Mouse (Mus musculus) limb, embryonic 14.5 days (tissue): ENCODE data around the gene Ncapd2. TPM values are rescaled to one million over a fixed set of nuclear protein-coding genes. Genes with fewer than 3 reads are reported as not detected.

ENCODE experiments used
- ATAC-seq: fragments of 200-750 bp; cut with Nextera tagmentation; 2 replicates; pipeline ENCODE4 v1.8.0; 2017; ENCODE audit warnings: low read depth, moderate number of reproducible peaks, moderate TSS enrichment; ENCODE audit not compliant: low FRiP score
- DNase-seq: peaks from one replicate; pipeline ENCODE4 v3.0.0-alpha.2; 2015; ENCODE audit warnings: low spot score
- H3K27ac ChIP-seq: fragments of 300-500 bp; sonication (generic); replicated peaks from 2 replicates; pipeline ENCODE4 v1.5.1; 2014; ENCODE audit warnings: low read depth, mild to moderate bottlenecking, low read length, moderate library complexity, mixed read lengths
- H3K27me3 ChIP-seq: fragments of 300-500 bp; sonication (generic); 2 replicates; pipeline ENCODE4 v1.6.1; 2014; ENCODE audit warnings: low read length, mixed read lengths; ENCODE audit not compliant: control insufficient read depth, insufficient read depth
- H3K36me3 ChIP-seq: fragments of 300-500 bp; sonication (generic); 2 replicates; pipeline ENCODE4 v1.6.1; 2014; ENCODE audit warnings: mild to moderate bottlenecking, low read length, moderate library complexity, mixed read lengths; ENCODE audit not compliant: control insufficient read depth, insufficient read depth
- H3K4me1 ChIP-seq: fragments of 300-500 bp; sonication (generic); 2 replicates; pipeline ENCODE4 v1.6.1; 2014; ENCODE audit warnings: antibody characterized with exemption, low read length, mixed read lengths; ENCODE audit not compliant: control insufficient read depth, insufficient read depth
- H3K4me2 ChIP-seq: fragments of 300-500 bp; sonication (generic); replicated peaks from 2 replicates; pipeline ENCODE4 v1.6.1; 2014; ENCODE audit warnings: low read depth, mild to moderate bottlenecking, low read length, moderate library complexity; ENCODE audit not compliant: severe bottlenecking
- H3K4me3 ChIP-seq: fragments of 300-500 bp; sonication (generic); replicated peaks from 2 replicates; pipeline ENCODE4 v1.5.1; 2014; ENCODE audit warnings: low read length
- H3K9ac ChIP-seq: fragments of 300-500 bp; sonication (generic); 2 replicates; pipeline ENCODE4 v1.6.1; 2014; ENCODE audit warnings: mild to moderate bottlenecking, low read depth, low read length, moderate library complexity; ENCODE audit not compliant: severe bottlenecking
- H3K9me3 ChIP-seq: fragments of 300-500 bp; sonication (generic); 2 replicates; pipeline ENCODE4 v1.6.1; 2016; ENCODE audit warnings: low read length; ENCODE audit not compliant: control insufficient read depth
- POLR2A ChIP-seq: fragments of 200-500 bp; IDR thresholded peaks from 2 replicates; pipeline ENCODE4 v1.8.0; 2012; ENCODE audit warnings: inconsistent platforms, mild to moderate bottlenecking, moderate library complexity, borderline replicate concordance; ENCODE audit not compliant: insufficient read depth, insufficient read length; ENCODE audit errors: extremely low read depth
- WGBS: fragments of 180-500 bp; shearing (Covaris S2); extraction: QIAGEN DNeasy Blood & Tissue Kit; methylation state at CpG from one replicate; pipeline ENCODE4 v1.1.7; 2014; 5-methylcytosine and 5-hydroxymethylcytosine counted together
- microRNA-seq: library from miRNA; unstranded; fragments of <30 nt; microRNA quantifications from one replicate; pipeline ENCODE4, GENCODE M21; 2016
- polyA plus RNA-seq, 2 experiments: library from polyadenylated mRNA; depleted of rRNA in 1 of 2; stranded (reverse) in 1 of 2; unstranded in 1 of 2; fragments of >200 nt; fragmentation: Nextera tagmentation in 1 of 2; extraction: Ambion mirVana in 1 of 2; gene quantifications; 2 replicates each; pipeline versions ENCODE4 v1.2.1 to v1.2.3; 2012 to 2014

Gene Ncapd2
- polyA plus RNA-seq, 2 experiments: 82.9 to 250 TPM

DNA sequence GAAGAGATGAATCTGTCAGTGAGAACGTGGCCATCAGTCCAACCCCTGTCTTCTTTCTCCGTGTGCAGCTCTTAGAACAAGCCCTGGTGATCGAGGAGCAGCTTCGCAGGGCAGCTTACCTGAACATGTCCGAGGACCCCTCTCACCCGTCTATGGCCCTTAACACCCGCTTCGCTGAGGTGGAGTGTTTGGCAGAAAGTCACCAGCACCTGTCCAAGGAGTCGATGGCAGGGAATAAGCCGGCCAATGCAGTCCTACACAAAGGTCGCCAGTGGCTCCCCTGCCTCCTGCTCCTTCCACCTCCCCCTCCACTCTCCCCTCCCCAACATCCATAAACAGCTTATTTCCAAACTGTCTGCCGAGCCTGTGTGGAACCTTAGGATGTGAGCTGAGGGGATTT is 62.8 kb downstream of the Ncapd2 start:
- ATAC-seq (no peak), DNase-seq (no peak)
- no peaks in the 10 kb centered on the region for H3K9me3 ChIP-seq
- no peak overlapping the region for H3K4me2 ChIP-seq
- no peaks in the 10 kb centered on the region for H3K4me1 ChIP-seq
- H3K4me3 ChIP-seq: no peak overlapping the region
- WGBS: 91% methylated on average over 12 of the region's 12 CpGs
- H3K27me3 ChIP-seq: no peaks in the 10 kb centered on the region
- H3K36me3 ChIP-seq: peaks cover 72% of the 10 kb centered on the region
- no peak overlapping the region for H3K9ac ChIP-seq
- H3K27ac ChIP-seq: no peak overlapping the region
- no peak for TF ChIP-seq POLR2A

GRCm38 (mm10) chr6:125119387-125119786 is 72.1 kb downstream of the Ncapd2 start:
- Histone ChIP-seq H3K36me3 (peaks cover 96% of the 10 kb centered on the region), H3K4me2 (no peak overlapping the region), H3K9ac (no peak overlapping the region), H3K27me3 (no peaks in the 10 kb centered on the region), H3K27ac (no peak overlapping the region), H3K4me1 (no peaks in the 10 kb centered on the region), H3K9me3 (no peaks in the 10 kb centered on the region), H3K4me3 (no peak overlapping the region)
- no peak for TF ChIP-seq POLR2A
- ATAC-seq (no peak), DNase-seq (no peak)
- WGBS: 97% methylated on average over 8 of the region's 8 CpGs

Small RNA genes lying within 50 kb of the gene (microRNA-seq; reads per million reads assigned to microRNA genes)
- gene Mir3098 (not detected), gene Mir8113 (not detected)

Other genes starting within 250 kb of the Ncapd2 start
- 215 and 251 TPM in 2 replicates for gene Cops7a, start 226.2 kb downstream of the Ncapd2 start, polyA plus RNA-seq (2012; rRNA removed)
- 137 and 144 TPM in 2 replicates for gene Cops7a, start 226.2 kb downstream of the Ncapd2 start, polyA plus RNA-seq (2014; fragmentation: Nextera tagmentation; extraction: Ambion mirVana)
- 35.2 and 44.6 TPM in 2 replicates for gene Pianp, start 195.0 kb downstream of the Ncapd2 start, polyA plus RNA-seq (2012; rRNA removed)
- gene Pianp, start 195.0 kb downstream of the Ncapd2 start, polyA plus RNA-seq (2014; fragmentation: Nextera tagmentation; extraction: Ambion mirVana): 20.0 and 20.3 TPM in 2 replicates
- 103 and 130 TPM in 2 replicates for gene Zfp384, start 182.6 kb downstream of the Ncapd2 start, polyA plus RNA-seq (2012; rRNA removed)
- gene Zfp384, start 182.6 kb downstream of the Ncapd2 start, polyA plus RNA-seq (2014; fragmentation: Nextera tagmentation; extraction: Ambion mirVana): 12.4 and 14.6 TPM in 2 replicates
- gene Ing4, start 151.9 kb downstream of the Ncapd2 start, polyA plus RNA-seq (2012; rRNA removed): 143 TPM in 2 replicates
- 122 and 131 TPM in 2 replicates for gene Ing4, start 151.9 kb downstream of the Ncapd2 start, polyA plus RNA-seq (2014; fragmentation: Nextera tagmentation; extraction: Ambion mirVana)
- gene Acrbp, start 142.0 kb downstream of the Ncapd2 start, polyA plus RNA-seq (2012; rRNA removed): 28.9 and 31.3 TPM in 2 replicates
- gene Acrbp, start 142.0 kb downstream of the Ncapd2 start, polyA plus RNA-seq (2014; fragmentation: Nextera tagmentation; extraction: Ambion mirVana): 9.4 and 13.9 TPM in 2 replicates
- gene Lpar5, start 123.8 kb downstream of the Ncapd2 start, polyA plus RNA-seq (2012; rRNA removed): 3.9 and 5.0 TPM in 2 replicates
- gene Lpar5, start 123.8 kb downstream of the Ncapd2 start, polyA plus RNA-seq (2014; fragmentation: Nextera tagmentation; extraction: Ambion mirVana): 2.5 and 4.0 TPM in 2 replicates
- 75.0 and 89.7 TPM in 2 replicates for gene Chd4, start 95.7 kb downstream of the Ncapd2 start, polyA plus RNA-seq (2012; rRNA removed)
- gene Chd4, start 95.7 kb downstream of the Ncapd2 start, polyA plus RNA-seq (2014; fragmentation: Nextera tagmentation; extraction: Ambion mirVana): 78.6 and 81.8 TPM in 2 replicates
- gene Nop2, start 59.8 kb downstream of the Ncapd2 start, polyA plus RNA-seq (2012; rRNA removed): 43.7 and 48.5 TPM in 2 replicates
- 54.2 TPM in 2 replicates for gene Nop2, start 59.8 kb downstream of the Ncapd2 start, polyA plus RNA-seq (2014; fragmentation: Nextera tagmentation; extraction: Ambion mirVana)
- 64.7 and 78.6 TPM in 2 replicates for gene Iffo1, start 46.5 kb downstream of the Ncapd2 start, polyA plus RNA-seq (2012; rRNA removed)
- 25.9 and 34.1 TPM in 2 replicates for gene Iffo1, start 46.5 kb downstream of the Ncapd2 start, polyA plus RNA-seq (2014; fragmentation: Nextera tagmentation; extraction: Ambion mirVana)
- gene Gapdh, start 25.2 kb downstream of the Ncapd2 start, polyA plus RNA-seq (2012; rRNA removed): 3,758 and 4,454 TPM in 2 replicates
- gene Gapdh, start 25.2 kb downstream of the Ncapd2 start, polyA plus RNA-seq (2014; fragmentation: Nextera tagmentation; extraction: Ambion mirVana): 1,656 and 1,691 TPM in 2 replicates
- 56.5 and 75.0 TPM in 2 replicates for gene Mrpl51, start 100 bp upstream of the Ncapd2 start, polyA plus RNA-seq (2012; rRNA removed)
- 189 and 199 TPM in 2 replicates for gene Mrpl51, start 100 bp upstream of the Ncapd2 start, polyA plus RNA-seq (2014; fragmentation: Nextera tagmentation; extraction: Ambion mirVana)
- gene Vamp1, start 23.9 kb upstream of the Ncapd2 start, polyA plus RNA-seq (2012; rRNA removed): 14.7 and 16.2 TPM in 2 replicates
- 2.4 and 2.6 TPM in 2 replicates for gene Vamp1, start 23.9 kb upstream of the Ncapd2 start, polyA plus RNA-seq (2014; fragmentation: Nextera tagmentation; extraction: Ambion mirVana)
- 2.7 and 2.8 TPM in 2 replicates for gene Tapbpl, start 40.2 kb upstream of the Ncapd2 start, polyA plus RNA-seq (2012; rRNA removed)
- 3.4 and 3.7 TPM in 2 replicates for gene Tapbpl, start 40.2 kb upstream of the Ncapd2 start, polyA plus RNA-seq (2014; fragmentation: Nextera tagmentation; extraction: Ambion mirVana)
- gene Cd27, start 45.3 kb upstream of the Ncapd2 start, polyA plus RNA-seq (2012; rRNA removed): 0.22 and 0.50 TPM in 2 replicates
- 1.3 and 1.5 TPM in 2 replicates for gene Cd27, start 45.3 kb upstream of the Ncapd2 start, polyA plus RNA-seq (2014; fragmentation: Nextera tagmentation; extraction: Ambion mirVana)
- gene Tuba3a, start 94.3 kb upstream of the Ncapd2 start, polyA plus RNA-seq (2012; rRNA removed): 0.45 and 0.47 TPM in 2 replicates
- 0.30 TPM in 1 of 2 replicates, not detected in the other for gene Tuba3a, start 94.3 kb upstream of the Ncapd2 start, polyA plus RNA-seq (2014; fragmentation: Nextera tagmentation; extraction: Ambion mirVana)
- 52.7 and 68.8 TPM in 2 replicates for gene Ltbr, start 122.2 kb upstream of the Ncapd2 start, polyA plus RNA-seq (2012; rRNA removed)
- gene Ltbr, start 122.2 kb upstream of the Ncapd2 start, polyA plus RNA-seq (2014; fragmentation: Nextera tagmentation; extraction: Ambion mirVana): 45.8 and 51.1 TPM in 2 replicates
- 2.5 and 2.9 TPM in 2 replicates for gene Scnn1a, start 129.0 kb upstream of the Ncapd2 start, polyA plus RNA-seq (2012; rRNA removed)
- gene Scnn1a, start 129.0 kb upstream of the Ncapd2 start, polyA plus RNA-seq (2014; fragmentation: Nextera tagmentation; extraction: Ambion mirVana): 1.8 and 1.9 TPM in 2 replicates
- 88.8 and 106 TPM in 2 replicates for gene Tnfrsf1a, start 157.7 kb upstream of the Ncapd2 start, polyA plus RNA-seq (2012; rRNA removed)
- gene Tnfrsf1a, start 157.7 kb upstream of the Ncapd2 start, polyA plus RNA-seq (2014; fragmentation: Nextera tagmentation; extraction: Ambion mirVana): 85.6 and 87.8 TPM in 2 replicates
- 1.2 and 1.3 TPM in 2 replicates for gene Plekhg6, start 189.1 kb upstream of the Ncapd2 start, polyA plus RNA-seq (2012; rRNA removed)
- gene Plekhg6, start 189.1 kb upstream of the Ncapd2 start, polyA plus RNA-seq (2014; fragmentation: Nextera tagmentation; extraction: Ambion mirVana): 1.6 and 1.8 TPM in 2 replicates